Mouse (Mus musculus) kidney, postnatal 4 days (tissue): ENCODE measurements around the gene Hist2h2ac.
"Not testable (repeated sequence)": the region's sequence is repeated elsewhere in the genome, so short reads cannot be mapped to it uniquely, and the experiment has no call there.

Experiments used
- DNase-seq, 2 experiments: peaks; one replicate each; pipeline ENCODE4 v3.0.0; 2021; ENCODE audit warnings: mixed read lengths in 2 of 2

Hist2h2ac gene

DNA sequence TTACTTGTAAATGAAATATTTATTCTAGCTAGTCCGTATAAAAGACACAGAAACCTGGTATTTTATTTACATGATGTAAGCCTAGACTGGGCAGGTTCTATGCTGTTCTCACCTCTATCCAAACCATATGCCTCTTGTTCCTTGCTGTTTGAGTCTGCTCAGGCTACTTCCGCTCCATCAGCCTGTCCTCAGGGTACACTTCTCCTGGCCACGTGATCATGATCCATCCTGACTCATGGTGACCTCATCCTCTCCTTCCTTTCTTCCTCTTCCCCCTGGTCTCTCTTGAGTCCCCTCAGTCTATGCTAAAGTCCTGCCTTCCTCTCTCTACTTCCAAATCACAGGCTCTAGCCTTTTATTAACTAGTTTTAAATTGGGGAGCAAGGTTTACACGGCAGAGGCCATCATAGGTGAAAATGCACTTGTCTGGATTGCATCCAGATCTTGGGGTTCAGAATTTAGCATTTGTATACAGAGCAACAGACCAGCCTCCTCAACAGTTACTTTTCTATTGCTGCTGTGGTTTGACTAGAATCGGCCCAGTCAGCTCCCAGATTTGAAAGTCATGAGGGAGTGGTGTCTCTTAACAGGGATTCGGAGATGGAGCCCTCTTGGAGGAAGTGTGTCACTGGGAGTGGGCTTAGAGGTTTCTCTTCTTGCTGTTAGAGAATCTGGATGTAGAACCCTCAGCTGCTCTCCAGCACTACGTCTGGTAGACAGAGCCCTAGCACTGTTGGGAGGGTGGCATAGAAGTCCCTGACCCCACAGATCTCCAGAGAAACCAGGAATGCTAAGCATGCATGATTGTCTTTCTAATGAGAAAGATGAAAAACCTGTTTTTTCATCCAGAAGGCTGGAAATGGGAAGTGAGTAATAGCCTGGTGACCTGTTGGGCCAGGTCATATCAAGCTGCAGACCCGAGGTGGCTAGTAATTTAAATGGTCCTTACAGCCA is 6.3 kb upstream of the Hist2h2ac start:
- no peak for DNase-seq

DNA sequence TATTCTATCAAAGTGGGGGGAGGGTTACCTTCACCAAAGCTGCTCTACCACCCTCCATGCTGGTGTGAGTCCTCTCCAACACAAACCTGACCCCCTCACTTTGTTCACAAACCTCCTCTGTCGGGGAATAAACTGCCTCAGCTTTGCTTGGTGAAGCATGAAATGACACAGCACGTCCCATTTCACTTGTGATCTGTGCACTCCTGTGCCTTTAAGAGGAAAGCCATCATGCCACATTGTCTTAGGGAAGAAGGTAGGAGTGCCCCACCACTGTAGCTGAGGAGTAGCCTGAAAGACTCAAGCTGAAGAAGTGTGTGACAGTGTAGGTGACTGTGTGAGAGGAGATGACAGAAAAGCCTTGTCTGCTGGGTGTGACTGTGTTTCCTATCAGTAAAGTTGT is 4.7 kb upstream of the Hist2h2ac start:
- DNase-seq = no peak

DNA sequence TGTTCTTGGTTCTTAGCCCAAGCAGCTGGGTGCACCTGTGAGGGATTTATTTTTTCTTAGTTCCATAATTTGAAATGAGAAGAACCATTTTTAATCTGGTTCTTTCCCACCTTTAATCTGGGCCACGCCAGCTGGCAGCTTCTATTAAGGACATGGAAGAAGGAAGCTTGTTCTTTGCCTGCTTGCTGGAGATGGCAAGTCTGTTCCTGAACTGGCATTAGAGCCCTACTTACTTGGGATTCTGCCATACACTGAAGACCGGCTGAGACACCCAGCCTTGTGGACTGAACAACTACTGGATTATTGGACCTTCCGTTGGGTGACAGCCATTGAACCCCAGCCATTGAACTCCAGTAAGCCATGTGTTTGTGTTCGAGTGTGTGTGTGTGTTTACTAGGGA is 2.1 kb upstream of the Hist2h2ac start:
- no peak for DNase-seq

DNA sequence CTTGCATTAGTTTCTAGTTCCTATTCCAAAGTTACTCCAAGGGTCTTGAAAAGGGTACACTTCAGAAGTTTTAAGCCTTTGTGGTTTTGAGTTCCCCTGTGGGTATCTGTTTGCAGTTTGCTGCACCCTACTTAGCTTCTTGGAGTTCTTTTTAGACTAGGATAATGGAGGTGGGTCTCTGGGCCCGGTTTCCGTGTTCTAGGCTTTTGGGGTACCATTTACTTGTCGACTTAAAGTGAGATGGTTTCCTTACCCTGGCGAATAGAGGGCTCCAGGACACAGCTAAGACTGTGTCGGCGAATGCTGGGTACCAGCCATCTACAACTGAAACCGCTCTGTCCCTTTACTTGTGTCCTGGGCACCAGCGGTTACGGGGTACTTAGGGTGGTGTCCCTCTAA is 959 bp upstream of the Hist2h2ac start:
- peak in 1 of 2 experiments; percentile 34 for DNase-seq

DNA sequence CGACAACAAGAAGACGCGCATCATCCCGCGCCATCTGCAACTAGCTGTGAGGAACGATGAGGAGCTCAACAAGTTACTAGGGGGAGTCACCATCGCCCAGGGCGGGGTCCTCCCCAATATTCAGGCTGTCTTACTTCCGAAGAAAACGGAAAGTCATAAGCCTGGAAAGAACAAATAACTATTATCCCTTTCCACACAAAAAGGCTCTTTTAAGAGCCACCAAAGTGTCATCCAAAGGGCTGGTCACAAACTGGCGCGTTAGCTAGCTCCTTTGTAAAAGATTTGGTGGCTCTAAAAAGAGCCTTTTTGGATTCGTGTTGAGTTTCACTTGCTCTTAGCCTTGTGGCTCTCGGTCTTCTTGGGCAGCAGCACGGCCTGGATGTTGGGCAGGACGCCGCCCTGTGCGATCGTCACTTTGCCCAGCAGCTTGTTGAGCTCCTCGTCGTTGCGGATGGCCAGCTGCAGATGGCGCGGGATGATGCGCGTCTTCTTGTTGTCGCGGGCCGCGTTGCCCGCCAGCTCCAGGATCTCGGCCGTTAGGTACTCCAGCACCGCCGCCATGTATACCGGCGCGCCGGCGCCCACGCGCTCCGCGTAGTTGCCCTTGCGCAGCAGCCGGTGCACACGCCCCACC is 432 bp downstream of the Hist2h2ac start:
- not testable (repeated sequence) for DNase-seq

DNA sequence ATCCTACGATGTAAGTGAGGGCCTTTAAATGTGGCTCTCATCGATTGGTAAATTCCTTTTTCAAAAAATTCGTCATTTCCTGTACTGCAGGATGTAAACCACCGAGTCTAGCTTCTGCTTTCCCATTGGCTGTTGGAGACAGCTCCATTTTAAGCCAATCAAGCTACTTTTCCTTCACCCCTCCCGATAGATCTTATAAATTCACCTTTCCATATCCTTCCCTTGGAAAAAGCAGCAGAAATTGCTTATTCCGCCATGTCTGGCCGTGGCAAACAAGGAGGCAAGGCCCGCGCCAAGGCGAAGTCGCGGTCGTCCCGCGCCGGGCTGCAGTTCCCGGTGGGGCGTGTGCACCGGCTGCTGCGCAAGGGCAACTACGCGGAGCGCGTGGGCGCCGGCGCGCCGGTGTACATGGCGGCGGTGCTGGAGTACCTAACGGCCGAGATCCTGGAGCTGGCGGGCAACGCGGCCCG is 984 bp downstream of the Hist2h2ac start, which contains the start of the genes Bola1 and Hist2h2ab:
Gene Bola1, minus strand, starts transcription at position 49 of the 470 bp plus-strand sequence.
Gene Hist2h2ab, plus strand, starts transcription at position 205 of the 470 bp plus-strand sequence.
- DNase-seq = peak; percentile 66 to 81

DNA sequence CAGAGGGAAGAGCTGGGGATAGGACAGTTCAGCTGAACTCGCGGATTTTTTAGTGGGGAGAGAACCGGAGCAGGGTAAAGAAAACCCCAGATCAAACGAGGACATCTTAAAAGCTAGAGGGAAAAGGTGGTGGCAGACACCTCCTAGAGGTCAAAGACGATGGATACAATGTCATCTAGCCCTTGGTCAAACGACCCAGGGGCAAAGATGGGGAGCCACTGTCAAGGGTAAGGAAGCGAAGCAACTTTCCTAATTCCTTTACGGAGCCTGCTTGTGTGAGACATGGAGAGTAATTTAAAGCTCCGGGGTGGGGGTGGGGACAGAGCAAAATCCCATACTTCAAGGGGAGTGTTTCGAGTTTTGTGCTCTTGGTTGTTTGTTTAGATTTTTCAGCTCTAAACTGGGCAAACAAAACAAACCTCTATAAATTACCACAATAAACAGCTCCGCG is 1.5 kb downstream of the Hist2h2ac start:
- peak; percentile 33 to 49 for DNase-seq

DNA sequence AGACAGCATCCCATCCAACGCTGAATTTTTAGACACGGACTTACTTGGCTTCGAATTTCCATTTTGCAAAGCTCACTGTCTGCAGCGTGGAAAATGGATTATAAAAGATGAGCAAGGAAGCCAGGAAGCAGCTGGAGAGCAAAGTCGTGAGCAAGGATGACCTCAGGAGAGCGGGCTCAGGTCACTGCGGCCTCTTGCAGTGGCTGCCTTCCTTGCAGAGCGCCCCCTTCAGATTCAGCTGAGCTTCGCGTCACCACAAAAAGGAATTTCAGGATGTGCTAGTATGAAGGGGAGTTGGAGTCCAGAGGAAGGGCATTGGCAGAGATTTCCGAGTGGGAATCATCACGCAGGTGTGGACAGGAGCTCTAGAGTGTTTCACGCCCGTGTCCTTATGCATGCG is 11.4 kb downstream of the Hist2h2ac start:
- DNase-seq = peak; percentile 45 to 61

DNA sequence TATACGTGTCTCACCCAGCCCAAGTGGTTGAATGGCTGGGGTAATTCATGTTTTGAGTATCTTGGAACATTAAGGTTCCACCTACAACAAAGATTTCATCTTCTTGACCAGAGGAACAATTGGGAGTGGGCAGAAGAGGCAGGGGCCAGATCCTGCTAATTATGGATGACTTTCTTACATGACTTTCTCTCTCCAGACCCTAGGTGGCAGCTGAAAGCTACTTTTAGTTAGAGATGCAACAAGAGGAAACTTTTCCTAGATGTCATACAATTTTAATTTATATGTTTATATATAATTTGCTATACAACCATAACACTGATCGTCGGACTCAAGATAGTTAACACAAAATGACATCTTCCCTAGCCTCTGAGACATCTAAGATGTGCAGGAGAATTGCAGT is 12.9 kb downstream of the Hist2h2ac start:
- no peak for DNase-seq

DNA sequence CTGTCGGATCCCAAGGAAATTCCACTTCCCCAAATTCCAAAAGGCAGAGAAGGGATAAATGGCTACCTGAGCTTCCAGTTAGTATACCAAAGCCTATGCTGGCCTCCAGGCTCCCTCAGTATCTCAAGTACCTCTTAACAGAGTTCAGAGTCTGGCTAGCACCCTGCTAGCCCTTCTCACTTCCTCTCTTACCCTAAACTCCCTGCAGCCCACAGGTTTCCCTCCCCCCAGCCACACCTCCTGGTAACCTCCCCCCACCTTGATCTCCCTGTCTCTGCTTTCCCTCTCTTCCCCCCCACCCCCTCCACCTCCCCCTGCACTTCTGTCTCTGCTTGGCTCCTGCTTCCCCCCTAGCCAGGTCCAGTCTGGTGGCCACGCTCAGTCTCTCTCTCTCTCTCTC is 20.9 kb downstream of the Hist2h2ac start:
- DNase-seq = no peak

DNA sequence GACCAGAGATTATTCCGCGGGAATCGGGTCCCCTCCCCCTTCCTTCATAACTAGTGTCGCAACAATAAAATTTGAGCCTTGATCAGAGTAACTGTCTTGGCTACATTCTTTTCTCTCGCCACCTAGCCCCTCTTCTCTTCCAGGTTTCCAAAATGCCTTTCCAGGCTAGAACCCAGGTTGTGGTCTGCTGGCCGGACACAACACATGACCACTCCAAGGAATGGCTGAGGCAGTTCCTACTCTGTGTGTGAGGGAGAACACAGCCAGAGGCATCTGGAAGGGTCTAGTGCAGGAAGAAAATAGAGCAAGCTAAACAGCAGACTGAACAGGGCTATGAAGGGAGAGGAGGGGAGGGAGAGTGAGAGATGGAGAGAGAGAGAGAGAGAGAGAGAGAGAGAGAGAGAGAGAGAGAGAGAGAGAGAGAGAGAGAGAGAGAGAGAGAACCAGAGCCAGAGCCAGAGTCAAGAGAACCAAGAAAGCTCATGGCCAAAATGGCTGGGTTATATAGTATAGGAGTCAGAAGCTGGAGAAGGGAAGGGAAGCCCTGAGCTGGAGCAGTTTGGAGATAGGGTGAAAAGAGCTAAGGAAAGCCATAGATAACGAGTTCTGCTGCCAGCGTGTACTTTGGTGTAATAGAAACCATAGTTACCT is 22.0 kb downstream of the Hist2h2ac start:
- DNase-seq = not testable (repeated sequence)

DNA sequence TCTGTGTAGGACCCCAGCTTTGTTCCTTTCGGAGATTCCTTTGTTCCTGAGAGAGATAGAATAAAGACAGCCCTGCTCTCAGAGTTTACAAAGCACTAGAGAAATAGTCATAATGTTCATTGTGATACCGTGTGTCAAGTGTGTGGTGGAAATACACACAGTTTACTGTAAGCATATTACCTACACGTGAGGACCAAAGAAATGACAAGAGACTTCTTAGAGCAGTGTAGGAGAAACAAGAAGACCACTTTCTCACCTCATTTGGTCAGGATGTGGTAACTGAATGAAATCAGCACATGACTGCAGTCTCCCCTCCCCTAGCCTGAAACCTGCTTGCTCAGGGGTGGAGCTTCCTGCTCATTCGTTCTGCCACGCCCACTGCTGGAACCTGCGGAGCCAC is 22.5 kb downstream of the Hist2h2ac start:
- DNase-seq = no peak

DNA sequence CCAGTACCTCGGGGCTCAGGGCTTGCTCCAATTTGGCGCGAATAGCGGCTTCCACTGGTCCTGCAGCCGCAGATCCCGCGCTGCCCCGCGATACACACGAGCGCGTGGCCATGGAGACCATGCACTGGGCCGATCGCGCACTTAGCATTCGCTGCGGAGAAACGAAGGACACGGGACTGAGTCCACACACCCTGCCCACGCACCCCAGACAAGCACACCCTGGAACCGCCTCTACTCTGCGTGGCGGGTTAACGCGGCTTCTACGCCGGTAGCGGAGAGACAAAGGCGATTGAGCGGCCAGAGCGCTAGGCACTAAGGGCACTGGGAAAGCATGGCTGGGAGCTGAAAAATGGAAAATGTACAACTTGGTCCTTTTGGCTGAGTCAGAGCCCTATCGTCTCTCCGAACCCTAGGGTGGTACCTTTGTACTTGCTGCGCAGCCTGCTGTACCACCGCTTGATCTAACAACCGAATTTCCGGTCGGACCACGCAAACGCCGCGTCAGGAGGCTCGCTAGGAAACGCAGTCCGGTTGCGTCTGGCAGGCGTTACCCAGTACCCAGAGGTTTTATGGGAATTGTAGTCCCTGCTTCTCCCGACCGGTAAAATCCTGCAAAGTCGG is 23.4 kb downstream of the Hist2h2ac start:
- peak; percentile 88 to 93 for DNase-seq

DNA sequence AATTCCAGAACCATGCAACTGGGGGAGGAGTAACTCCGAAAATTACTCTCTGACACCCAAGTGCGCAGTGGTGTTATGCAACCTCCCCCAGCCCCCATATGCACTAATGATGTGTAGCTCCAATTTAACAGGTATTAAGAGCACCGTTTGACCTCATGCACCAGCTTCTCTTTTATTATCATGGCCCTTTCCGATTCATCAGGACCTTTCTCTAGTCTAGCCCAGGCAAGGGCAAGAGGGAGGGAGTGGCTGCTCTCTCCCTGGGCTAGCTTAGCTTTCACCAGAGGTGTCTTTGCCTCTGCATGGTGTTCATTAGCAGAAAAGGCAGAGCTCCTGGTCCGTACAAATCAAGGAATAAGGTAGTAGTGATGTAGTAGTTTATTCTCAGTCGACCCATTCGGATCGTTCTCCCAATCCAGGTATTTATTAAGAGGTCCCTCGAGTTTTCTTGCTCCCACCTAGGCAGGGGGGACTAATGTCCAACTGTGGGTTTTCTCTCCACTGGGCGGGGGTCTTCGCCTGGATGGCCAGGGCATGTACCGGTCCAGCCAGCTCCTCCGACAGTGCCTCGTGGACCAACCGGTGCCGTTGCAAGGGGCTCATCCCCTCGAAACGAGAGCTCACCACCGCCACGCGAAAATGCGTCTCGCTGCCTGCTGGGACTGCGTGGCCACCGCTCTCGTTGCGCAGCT is 24.1 kb downstream of the Hist2h2ac start:
- no peak for DNase-seq

DNA sequence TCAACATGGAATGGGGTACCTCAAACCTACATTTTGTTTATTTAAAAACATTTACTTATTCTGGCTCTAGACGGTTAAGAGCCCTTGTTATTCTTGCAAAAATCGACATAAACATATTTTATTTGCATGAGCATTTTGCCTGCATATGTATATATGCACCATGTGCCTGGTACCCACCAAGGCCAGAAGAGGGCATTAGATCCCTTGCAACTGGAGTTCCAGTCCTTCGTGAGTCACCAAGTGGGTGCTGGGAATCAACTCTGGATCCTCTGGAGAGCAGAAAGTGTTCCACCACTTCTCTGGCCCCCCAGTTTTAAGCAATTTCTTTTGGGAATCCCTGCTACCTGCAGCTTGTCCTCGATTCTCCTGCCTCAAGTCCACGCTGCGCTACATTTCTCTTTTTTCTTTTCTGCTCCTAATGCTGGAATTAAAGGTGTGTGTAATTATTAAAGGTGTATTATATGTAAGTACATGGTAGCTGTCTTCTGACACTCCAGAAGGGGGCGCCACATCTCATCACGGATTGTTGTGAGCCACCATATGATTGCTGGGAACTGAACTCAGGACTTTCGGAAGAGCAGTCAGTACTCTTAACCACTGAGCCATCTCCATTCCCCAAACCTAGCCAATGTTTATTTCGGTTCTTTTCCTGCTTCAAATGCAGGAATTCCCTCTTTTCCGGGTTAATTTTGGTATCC is 24.9 kb downstream of the Hist2h2ac start:
- peak in 1 of 2 experiments; percentile 26 for DNase-seq

DNA sequence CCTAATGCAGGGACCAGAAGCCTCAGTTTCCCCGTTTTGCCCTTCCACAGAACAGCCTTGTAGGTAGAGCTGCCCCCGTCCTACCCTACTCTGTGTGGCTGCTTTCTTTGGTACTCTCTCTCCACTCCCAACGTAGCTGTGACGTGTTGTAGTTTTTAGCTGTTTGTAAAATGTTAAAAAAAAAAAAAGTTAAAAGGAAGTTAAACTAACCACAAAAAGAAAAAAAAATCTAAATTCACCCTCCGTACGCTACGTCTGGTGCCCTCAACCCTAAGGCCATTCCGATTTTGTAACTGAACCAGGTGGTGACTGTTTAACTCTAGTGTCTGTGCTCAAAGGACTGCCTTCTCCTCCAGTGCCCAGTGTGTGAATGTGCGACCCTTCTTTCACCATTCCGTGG is 25.7 kb downstream of the Hist2h2ac start:
- no peak for DNase-seq

DNA sequence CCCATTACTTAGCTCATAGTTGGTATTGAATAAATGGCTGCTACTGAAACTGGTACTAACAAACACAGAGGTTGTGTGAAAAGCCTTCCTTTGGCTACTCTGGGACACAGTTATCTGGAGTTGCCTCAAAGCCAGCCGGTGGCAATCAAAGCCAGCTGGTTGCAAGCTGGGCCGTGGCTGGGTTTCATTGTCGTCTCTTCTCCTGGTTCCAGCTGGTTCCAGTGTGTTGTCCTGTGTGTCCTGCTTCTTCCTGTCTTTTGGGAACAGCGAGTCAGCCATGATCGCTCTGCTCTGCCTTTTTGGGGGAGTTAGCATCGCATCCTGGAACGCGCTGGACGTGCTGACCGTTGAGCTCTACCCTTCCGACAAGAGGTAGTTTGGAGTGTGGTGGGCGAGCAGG is 27.7 kb downstream of the Hist2h2ac start:
- DNase-seq = no peak

DNA sequence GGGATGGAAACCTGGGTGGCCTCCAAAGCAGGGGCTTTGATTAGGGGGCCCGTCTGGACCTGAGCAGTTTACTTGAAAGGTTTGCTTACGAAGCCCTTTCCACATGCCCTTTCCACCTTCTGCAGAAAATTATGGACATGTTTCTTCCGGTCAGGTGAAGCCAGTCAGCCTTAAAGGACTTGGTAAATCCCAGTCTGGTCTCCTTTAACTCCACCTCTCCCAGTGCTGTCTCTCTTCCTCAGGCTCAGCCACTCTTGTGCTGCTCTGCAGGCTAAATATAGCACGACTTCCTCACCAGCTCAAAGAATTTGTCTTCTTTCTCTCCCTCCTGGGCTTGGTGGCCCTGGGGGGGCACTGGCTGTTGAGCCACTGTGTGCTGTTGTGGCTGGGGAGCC is 38.3 kb downstream of the Hist2h2ac start:
- DNase-seq = no peak

DNA sequence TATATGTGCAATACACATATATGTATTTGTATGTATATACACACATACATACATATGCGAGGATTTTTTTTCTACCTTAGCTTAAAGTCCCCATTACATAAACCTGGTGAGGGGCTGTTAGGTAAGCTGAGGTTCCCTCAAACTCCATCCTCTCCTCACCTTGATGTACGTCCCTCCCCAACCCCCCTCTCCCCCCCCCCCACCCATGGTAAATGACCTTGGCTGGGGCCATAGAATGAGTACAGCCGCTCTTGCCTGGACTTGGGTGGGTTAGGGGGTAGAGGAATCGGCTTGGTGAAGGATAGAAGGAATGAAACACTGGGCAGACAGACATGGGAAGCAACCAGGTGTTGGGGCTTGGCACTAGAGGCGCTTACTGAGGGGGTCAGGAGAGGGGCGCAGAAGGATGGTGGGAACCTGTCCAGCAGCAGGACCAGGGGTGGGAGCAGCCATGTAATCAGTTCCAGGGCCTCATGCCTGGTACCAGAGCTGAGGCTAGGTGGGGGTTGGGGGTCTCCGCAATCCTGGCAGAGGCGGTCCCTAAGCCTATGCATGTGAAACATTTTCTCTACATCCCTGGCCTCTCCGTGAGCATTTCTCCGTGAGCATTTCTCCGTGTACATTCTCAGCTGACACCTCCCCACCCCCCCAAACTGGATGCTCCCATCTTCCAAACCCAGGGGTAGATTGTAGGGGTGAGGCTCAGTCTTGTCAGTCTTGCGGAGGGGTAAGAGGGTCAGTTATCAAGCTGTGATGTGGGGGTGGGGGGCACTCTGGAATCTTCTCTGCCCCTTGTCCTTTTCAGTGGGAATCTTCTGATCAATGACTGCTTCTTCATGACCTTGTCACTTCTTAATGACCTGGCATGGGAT is 38.9 kb downstream of the Hist2h2ac start:
- DNase-seq = no peak

DNA sequence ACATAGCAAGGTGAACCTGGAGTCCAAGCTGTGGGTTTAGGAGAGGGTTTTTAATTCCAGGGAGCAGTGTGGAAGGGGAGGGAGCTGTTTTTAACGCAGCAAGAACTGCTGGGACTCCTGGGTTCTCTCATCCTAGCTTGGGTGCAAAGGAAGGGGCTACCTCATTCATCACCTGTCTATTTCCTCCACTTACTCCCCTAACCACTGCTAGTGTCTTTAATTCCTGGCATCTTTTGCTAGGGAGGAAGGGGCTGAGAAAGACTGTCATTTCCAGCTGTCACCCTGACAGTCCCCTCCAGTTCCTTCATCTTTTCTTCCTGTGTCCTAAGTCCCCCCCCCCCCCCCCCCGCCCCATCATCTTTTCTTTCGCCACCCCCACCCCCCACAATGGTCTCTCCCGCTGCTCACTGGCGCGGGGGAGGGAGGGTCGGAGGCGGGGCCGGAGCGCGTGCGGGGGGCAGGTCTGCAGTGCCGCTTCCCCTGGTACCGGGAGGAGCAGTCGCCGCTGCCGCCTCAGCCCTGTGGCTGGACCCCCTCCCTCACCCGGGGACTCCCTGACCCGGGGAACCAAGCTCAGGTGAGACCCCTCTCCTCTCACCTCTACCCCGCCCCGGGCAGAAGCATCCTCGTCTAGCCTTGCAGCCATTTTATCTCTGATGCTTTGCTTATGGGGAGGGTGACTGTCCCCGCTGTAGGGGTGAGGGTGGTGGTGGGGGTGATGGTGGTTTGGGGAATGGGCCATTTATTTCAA is 39.8 kb downstream of the Hist2h2ac start, which contains the start of gene Sv2a:
Gene Sv2a, plus strand, starts transcription at position 425 of the 751 bp plus-strand sequence.
- peak; percentile 77 to 81 for DNase-seq
